Mouse (Mus musculus) forebrain, embryonic 16.5 days (tissue): Measurements from ENCODE around the gene Lix1l. TPM values are rescaled to one million over a fixed set of nuclear protein-coding genes. Genes with fewer than 3 reads are reported as not detected.

Experiments used
- ATAC-seq: fragments of 200-750 bp; cut with Nextera tagmentation; 2 replicates; pipeline ENCODE4 v1.8.0; 2017; ENCODE audit warnings: mild to moderate bottlenecking, moderate library complexity
- H3K27ac ChIP-seq: fragments of 300-500 bp; sonication (generic); 2 replicates; pipeline ENCODE4 v1.5.1; 2014; ENCODE audit warnings: low read length, control low read depth
- H3K27me3 ChIP-seq: fragments of 300-500 bp; sonication (generic); replicated peaks from 2 replicates; pipeline ENCODE4 v1.6.1; 2014; ENCODE audit warnings: low read length; ENCODE audit not compliant: control insufficient read depth, insufficient read depth
- H3K36me3 ChIP-seq: fragments of 300-500 bp; sonication (generic); 2 replicates; pipeline ENCODE4 v1.6.1; 2014; ENCODE audit not compliant: control insufficient read depth, insufficient read depth
- H3K4me1 ChIP-seq: fragments of 300-500 bp; sonication (generic); replicated peaks from 2 replicates; pipeline ENCODE4 v1.6.1; 2014; ENCODE audit warnings: low read length; ENCODE audit not compliant: control insufficient read depth, insufficient read depth
- H3K4me2 ChIP-seq: fragments of 300-500 bp; sonication (generic); 2 replicates; pipeline ENCODE4 v1.6.1; 2014; ENCODE audit warnings: mild to moderate bottlenecking, low read length, control low read depth
- H3K4me3 ChIP-seq: fragments of 300-500 bp; sonication (generic); replicated peaks from 2 replicates; pipeline ENCODE4 v1.5.1; 2014; ENCODE audit warnings: mild to moderate bottlenecking, low read length, control low read depth
- H3K9ac ChIP-seq: fragments of 300-500 bp; sonication (generic); replicated peaks from 2 replicates; pipeline ENCODE4 v1.6.1; 2014; ENCODE audit warnings: low read depth, low read length, control low read depth
- H3K9me3 ChIP-seq: fragments of 300-500 bp; sonication (generic); 2 replicates; pipeline ENCODE4 v1.6.1; 2016; ENCODE audit warnings: low read length; ENCODE audit not compliant: control insufficient read depth
- WGBS: fragments of 180-500 bp; shearing (Covaris S2); extraction: QIAGEN DNeasy Blood & Tissue Kit; methylation state at CpG from one replicate; pipeline ENCODE4 v1.1.7; 2014; 5-methylcytosine and 5-hydroxymethylcytosine counted together
- polyA plus RNA-seq: library from polyadenylated mRNA; unstranded; fragments of >200 nt; fragmentation: Nextera tagmentation; extraction: Ambion mirVana; gene quantifications from 2 replicates; pipeline ENCODE4 v1.2.1, GENCODE M21; 2015

Gene Lix1l
- polyA plus RNA-seq, 1 experiment from 2014 or later = 7.5 TPM

DNA sequence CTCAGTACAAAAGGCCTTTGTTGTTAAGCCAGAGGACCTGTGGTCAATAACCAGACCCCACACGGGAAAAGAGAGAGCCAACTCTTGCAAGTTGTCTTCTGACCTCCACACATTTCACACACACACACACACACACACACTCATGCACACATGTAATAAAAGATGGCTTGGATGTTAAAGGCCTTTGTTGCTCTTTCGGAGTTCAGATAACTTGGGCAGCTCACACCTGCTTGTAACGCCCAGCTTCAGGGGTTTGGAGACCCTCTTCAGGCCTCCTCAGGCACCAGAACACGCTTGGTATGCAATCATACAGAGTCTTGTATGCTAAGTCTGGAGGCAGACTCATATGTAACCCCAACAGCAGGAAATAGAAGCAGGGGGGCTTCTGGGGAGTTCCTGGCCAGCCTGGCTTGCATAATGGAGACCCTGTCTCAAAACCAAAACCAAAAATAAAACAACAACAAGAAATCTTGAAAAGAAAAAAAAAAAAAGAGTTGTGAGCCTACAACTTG is 21.7 kb upstream of the Lix1l start:
- H3K27ac ChIP-seq = no peak overlapping the region
- H3K4me1 ChIP-seq = peaks cover 18% of the 10 kb centered on the region
- H3K27me3 ChIP-seq = no peaks in the 10 kb centered on the region
- no peak for ATAC-seq
- WGBS = 83% methylated on average over 4 of the region's 4 CpGs
- no peak overlapping the region for H3K4me2 ChIP-seq
- H3K9me3 ChIP-seq = no peaks in the 10 kb centered on the region
- no peak overlapping the region for H3K4me3 ChIP-seq
- H3K9ac ChIP-seq = no peak overlapping the region
- H3K36me3 ChIP-seq = no peaks in the 10 kb centered on the region

DNA sequence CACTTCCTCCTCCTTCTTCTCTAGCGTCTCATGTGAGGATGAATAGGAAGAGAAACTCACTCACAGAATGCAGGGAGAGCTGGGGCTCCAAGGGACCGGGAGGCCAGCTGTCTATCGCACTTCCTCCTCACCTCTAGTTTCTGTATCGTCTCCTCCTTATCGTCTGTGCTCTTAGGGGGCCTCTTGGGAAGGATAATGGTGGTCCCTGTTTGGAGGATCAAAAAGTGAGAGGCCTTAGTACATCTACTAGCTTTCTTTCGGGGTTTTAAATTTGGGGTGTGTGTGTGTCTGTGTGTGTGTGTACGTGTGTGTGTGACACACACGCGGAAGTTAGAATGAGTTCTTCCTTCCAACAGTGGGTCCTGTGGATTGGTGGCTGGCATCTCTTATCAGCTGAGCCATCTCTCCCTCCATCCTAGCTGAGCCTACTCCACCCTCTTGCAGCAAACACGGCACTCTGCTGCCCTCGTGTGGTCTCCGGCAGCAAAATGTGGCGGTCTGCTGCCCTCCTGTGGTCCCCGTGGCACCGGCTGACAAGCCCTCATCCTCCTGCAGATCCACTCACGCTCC is 21.0 kb upstream of the Lix1l start:
- H3K4me1 ChIP-seq = peaks cover 18% of the 10 kb centered on the region
- H3K9me3 ChIP-seq = no peaks in the 10 kb centered on the region
- H3K27ac ChIP-seq = no peak overlapping the region; the same call in 1 of the 2 replicates
- ATAC-seq = peak; percentile 90
- 12% methylated on average over 16 of the region's 16 CpGs for WGBS
- no peaks in the 10 kb centered on the region for H3K27me3 ChIP-seq
- peak overlapping the region; percentile 40 for H3K4me3 ChIP-seq
- peak overlapping the region; percentile 59 for H3K9ac ChIP-seq
- peak overlapping the region; percentile 65 for H3K4me2 ChIP-seq
- no peaks in the 10 kb centered on the region for H3K36me3 ChIP-seq

DNA sequence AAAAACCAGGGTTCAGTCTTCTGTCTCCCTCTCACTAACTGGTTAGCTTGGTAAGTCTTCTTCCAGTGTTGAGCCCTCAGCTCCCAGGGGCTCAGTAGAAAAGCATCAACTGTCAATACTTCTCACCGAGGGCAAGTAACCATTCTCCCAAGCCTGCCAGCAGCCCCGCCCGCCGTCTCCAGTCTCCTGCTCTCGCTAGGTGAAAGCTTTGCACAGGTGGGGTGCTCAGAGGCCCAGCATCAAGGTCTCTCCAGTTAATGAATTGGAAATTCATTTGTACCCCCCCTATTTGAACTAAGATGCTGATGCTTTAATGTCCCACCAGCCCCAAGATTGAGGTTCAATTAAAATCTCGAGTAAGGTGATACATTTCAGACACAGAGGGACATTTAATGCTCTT is 19.8 kb upstream of the Lix1l start:
- Histone ChIP-seq H3K9me3 (no peaks in the 10 kb centered on the region), H3K27me3 (no peaks in the 10 kb centered on the region), H3K36me3 (no peaks in the 10 kb centered on the region), H3K4me1 (peaks cover 17% of the 10 kb centered on the region), H3K4me3 (no peak overlapping the region), H3K27ac (no peak overlapping the region), H3K4me2 (no peak overlapping the region), H3K9ac (no peak overlapping the region)
- ATAC-seq = no peak
- 45% methylated on average over 6 of the region's 6 CpGs for WGBS

DNA sequence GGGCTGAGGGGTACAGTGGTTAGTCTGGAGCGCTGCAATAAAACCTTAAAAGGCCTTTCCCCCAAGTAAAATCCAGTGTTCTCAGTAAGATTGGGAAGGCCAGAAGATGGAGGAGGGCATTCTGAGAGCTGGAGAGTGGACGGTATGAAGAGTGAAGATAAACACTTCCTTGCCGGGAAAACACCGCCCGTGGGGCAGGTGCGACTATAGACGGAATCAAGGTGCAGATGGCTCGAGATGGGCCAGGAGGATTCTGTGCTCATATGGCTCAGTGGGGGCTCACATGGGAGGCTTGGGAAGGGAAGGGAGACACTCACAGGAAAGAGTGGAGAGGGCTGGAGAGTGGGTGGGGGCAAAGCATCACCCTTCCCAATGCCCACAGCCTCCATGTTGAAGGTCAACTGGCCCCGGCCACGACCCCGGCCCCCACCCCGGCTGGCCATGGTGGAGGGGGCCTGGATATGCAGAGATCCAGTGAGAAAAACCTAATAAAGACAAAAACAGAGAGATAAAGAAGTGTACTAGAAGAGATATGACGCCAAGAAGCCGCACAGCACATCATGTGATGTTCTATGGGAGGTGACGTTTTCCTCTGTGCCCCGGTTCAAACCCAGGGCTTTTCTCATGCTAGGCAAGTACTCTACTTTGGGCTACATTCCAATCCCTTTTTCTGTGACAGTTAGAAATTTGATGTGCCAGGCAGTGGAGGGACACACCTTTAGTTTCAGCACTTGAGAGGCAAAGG is 19.0 kb upstream of the Lix1l start:
- peaks cover 9% of the 10 kb centered on the region for H3K4me1 ChIP-seq
- H3K27me3 ChIP-seq = no peaks in the 10 kb centered on the region
- H3K36me3 ChIP-seq = no peaks in the 10 kb centered on the region
- no peak overlapping the region for H3K27ac ChIP-seq
- no peak for ATAC-seq
- H3K9me3 ChIP-seq = no peaks in the 10 kb centered on the region
- 85% methylated on average over 16 of the region's 16 CpGs for WGBS
- no peak overlapping the region for H3K4me2 ChIP-seq
- no peak overlapping the region for H3K9ac ChIP-seq
- H3K4me3 ChIP-seq = no peak overlapping the region

DNA sequence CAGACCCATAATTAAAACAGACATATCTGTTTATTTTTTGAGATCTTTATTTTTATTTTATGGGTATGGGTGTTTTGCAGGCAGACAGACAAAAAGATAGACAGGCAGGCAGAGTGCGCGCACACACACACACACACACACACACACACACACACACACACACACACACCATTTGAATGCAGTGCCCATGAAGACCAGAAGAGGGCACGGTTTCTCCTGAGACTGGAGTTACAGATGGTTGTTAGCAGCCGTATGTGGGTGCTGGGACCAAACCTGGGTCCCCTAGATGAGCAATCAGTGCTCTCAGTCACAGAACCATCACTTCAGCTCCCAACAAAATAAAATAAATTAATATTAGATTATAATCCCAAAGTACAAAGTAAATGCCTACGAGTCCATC is 17.6 kb upstream of the Lix1l start:
- H3K27me3 ChIP-seq = no peaks in the 10 kb centered on the region
- 92% methylated on average over 5 of the region's 5 CpGs for WGBS
- H3K36me3 ChIP-seq = no peaks in the 10 kb centered on the region
- no peak overlapping the region for H3K4me2 ChIP-seq
- H3K4me1 ChIP-seq = peaks cover 5% of the 10 kb centered on the region
- no peak overlapping the region for H3K27ac ChIP-seq
- no peak overlapping the region for H3K4me3 ChIP-seq
- no peaks in the 10 kb centered on the region for H3K9me3 ChIP-seq
- no peak for ATAC-seq
- no peak overlapping the region for H3K9ac ChIP-seq

GRCm38 (mm10) chr3:96590657-96591056 is 10.3 kb upstream of the Lix1l start:
- Histone ChIP-seq H3K4me2 (no peak overlapping the region), H3K4me1 (peaks cover 14% of the 10 kb centered on the region), H3K9me3 (no peaks in the 10 kb centered on the region), H3K36me3 (no peaks in the 10 kb centered on the region), H3K9ac (no peak overlapping the region), H3K27me3 (no peaks in the 10 kb centered on the region), H3K4me3 (no peak overlapping the region), H3K27ac (no peak overlapping the region)
- 80% methylated on average over 4 of the region's 4 CpGs for WGBS
- ATAC-seq = no peak

- Histone ChIP-seq H3K4me2 (peak overlapping the region; percentile 72), H3K4me1 (peaks cover 38% of the 10 kb centered on the region), H3K36me3 (no peaks in the 10 kb centered on the region), H3K9me3 (no peaks in the 10 kb centered on the region), H3K27ac (peak overlapping the region; percentile 75), H3K4me3 (peak overlapping the region; percentile 64), H3K9ac (peak overlapping the region; percentile 70), H3K27me3 (no peaks in the 10 kb centered on the region)
- under 1% methylated on average over 10 of the region's 10 CpGs for WGBS
- no peak for ATAC-seq
Observed at GRCm38 (mm10) chr3:96593374-96593773, 7.6 kb upstream of the Lix1l start.

DNA sequence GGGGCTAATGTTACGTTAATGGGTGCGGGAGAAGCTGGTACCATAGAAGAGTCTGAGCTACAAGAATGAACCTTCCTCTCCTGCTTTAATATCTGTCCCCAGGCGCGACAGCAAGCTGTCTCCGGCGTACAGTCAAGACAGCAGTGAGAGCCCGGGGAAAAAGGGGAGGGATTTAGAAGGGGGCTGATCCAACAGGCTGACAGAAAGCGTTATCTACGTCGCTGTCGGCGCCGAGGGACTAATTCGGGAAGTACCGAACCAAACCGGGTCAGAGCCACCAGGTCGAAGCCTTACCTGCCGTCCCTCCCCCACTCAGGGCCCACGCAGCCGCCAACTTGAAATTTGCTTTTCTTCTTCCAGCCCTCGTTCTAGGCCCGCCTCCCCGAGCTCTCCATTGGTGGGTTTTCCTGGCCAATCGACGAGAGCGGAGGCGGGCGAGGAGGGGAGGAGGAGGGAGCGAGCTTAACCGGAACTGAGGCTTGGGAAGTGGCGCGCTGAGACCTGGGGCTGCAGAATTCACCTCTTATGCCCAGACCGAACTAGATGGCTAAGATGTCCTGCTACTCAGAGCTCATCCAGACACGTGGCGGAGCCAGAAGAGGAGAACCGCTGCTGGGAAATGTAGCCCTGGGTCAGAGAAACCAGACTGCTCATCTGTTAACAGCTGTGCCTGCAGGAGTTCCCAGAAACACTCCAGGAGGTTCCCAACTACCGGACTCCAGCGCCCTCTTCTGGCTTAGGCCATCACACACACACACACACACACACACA is 7.0 kb upstream of the Lix1l start, which contains the start of gene Polr3gl:
TSS of gene Polr3gl (minus strand) at position 392 of the 771 bp plus-strand sequence.
- ATAC-seq = peak; percentile 88
- H3K9ac ChIP-seq = peak within 1 kb of the TSS; percentile 70
- H3K4me2 ChIP-seq = peak within 1 kb of the TSS; percentile 72
- no peaks in the 10 kb centered on the region for H3K36me3 ChIP-seq
- peaks cover 44% of the 10 kb centered on the region for H3K4me1 ChIP-seq
- H3K27me3 ChIP-seq = no peaks in the 10 kb centered on the region
- peak within 1 kb of the TSS; percentile 64 for H3K4me3 ChIP-seq
- H3K9me3 ChIP-seq = no peaks in the 10 kb centered on the region
- peak within 1 kb of the TSS; percentile 75 for H3K27ac ChIP-seq
- WGBS = under 1% methylated on average over 38 of the region's 38 CpGs

DNA sequence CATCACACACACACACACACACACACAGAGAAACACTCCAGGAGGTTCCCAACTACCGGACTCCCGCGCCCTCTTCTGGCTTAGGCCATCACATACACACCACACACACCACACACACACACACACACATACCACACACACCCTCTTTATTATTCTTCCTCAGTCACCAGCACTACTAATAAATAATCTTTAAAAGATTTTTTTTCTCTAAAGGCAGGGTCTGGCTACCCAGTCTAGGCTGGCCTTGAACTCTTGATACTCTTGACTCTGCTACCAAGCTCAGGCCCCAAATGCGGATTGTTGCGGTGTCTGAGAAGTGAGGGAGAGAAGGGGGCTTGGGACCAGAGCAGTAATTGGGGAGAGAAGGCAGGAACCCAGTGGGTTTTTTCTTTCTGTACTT is 6.1 kb upstream of the Lix1l start:
- H3K4me2 ChIP-seq = no peak overlapping the region

More for the DNA sequence above, 6.1 kb upstream of the Lix1l start:
- H3K4me3 ChIP-seq = no peak overlapping the region
- H3K36me3 ChIP-seq = no peaks in the 10 kb centered on the region
- no peak overlapping the region for H3K9ac ChIP-seq
- H3K27me3 ChIP-seq = no peaks in the 10 kb centered on the region
- no peaks in the 10 kb centered on the region for H3K9me3 ChIP-seq
- WGBS = 83% methylated on average over 5 of the region's 5 CpGs
- H3K27ac ChIP-seq = no peak overlapping the region
- H3K4me1 ChIP-seq = peaks cover 52% of the 10 kb centered on the region
- no peak for ATAC-seq
